Mouse (Mus musculus): ENCODE results near the gene Cux1.

DNA sequence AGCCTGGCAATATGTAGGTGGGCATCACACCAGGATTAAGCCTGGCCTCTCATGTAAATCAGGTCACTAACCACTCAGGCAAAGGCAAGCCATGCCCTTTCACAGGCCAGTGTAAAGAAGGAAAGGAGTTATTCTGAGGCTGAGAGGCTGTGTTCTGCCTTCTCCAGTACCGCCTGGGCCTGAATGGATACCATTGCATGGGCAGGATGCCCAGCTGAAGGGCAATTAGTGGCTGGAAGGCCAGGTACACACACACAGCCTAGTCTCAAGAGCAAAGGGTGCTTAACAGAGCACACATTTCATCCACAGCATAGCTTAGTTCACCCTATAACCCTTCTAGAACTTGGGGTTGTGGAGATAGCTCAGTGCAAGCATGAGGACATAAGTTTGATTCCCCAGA is 36.4 kb downstream of the Cux1 start:
- TF ChIP-seq CTCF (IDR thresholded peaks at IDR 0.05; ENCODE audit: extremely low read depth, insufficient read length, insufficient replicate concordance, low read depth, low read length) (no peak), POLR2A (IDR thresholded peaks at IDR 0.05; ENCODE audit: low read depth, low read length) (no peak)
